Mouse (Mus musculus) neural tube, embryonic 12.5 days (tissue): ENCODE results near the gene Olfr231. TPM values are rescaled to one million over a fixed set of nuclear protein-coding genes. Genes with fewer than 3 reads are reported as not detected.

Experiments used
- ATAC-seq: fragments of 200-750 bp; cut with Nextera tagmentation; 2 replicates; pipeline ENCODE4 v1.8.0; 2017; ENCODE audit warnings: low read depth, mild to moderate bottlenecking, moderate TSS enrichment, moderate library complexity; ENCODE audit not compliant: low FRiP score
- H3K27ac ChIP-seq: fragments of 300-500 bp; sonication (generic); 2 replicates; pipeline ENCODE4 v1.5.1; 2016
- H3K27me3 ChIP-seq: fragments of 300-500 bp; sonication (generic); replicated peaks from 2 replicates; pipeline ENCODE4 v1.6.1; 2016; ENCODE audit warnings: mild to moderate bottlenecking
- H3K36me3 ChIP-seq: fragments of 300-500 bp; sonication (generic); 2 replicates; pipeline ENCODE4 v1.6.1; 2016; ENCODE audit warnings: mild to moderate bottlenecking
- H3K4me1 ChIP-seq: fragments of 300-500 bp; sonication (generic); 2 replicates; pipeline ENCODE4 v1.6.1; 2016
- H3K4me2 ChIP-seq: fragments of 300-500 bp; sonication (generic); replicated peaks from 2 replicates; pipeline ENCODE4 v1.6.1; 2016; ENCODE audit warnings: mild to moderate bottlenecking
- H3K4me3 ChIP-seq: fragments of 300-500 bp; sonication (generic); 2 replicates; pipeline ENCODE4 v1.5.1; 2016
- H3K9ac ChIP-seq: fragments of 300-500 bp; sonication (generic); 2 replicates; pipeline ENCODE4 v1.6.1; 2016; ENCODE audit warnings: mild to moderate bottlenecking
- H3K9me3 ChIP-seq: fragments of 300-500 bp; sonication (generic); 2 replicates; pipeline ENCODE4 v1.6.1; 2016; ENCODE audit warnings: mild to moderate bottlenecking
- WGBS: fragments of 180-500 bp; shearing (Covaris S2); methylation state at CpG from one replicate; pipeline ENCODE4 v1.1.7; 2016; 5-methylcytosine and 5-hydroxymethylcytosine counted together
- polyA plus RNA-seq: library from polyadenylated mRNA; unstranded; fragments of >200 nt; fragmentation: Nextera tagmentation; extraction: Ambion mirVana; gene quantifications from 2 replicates; pipeline ENCODE4 v1.2.1, GENCODE M21; 2016

The Olfr231 gene
- polyA plus RNA-seq, 1 experiment from 2014 or later = not detected

GRCm38 (mm10) chr1:174084031-174084430 lies 36.9 kb downstream of the Olfr231 start, which contains the start of gene Olfr429:
TSS of gene Olfr429 (plus strand) at chr1:174084331.
- Histone ChIP-seq H3K9ac (no peak within 1 kb of the TSS), H3K4me1 (no peaks in the 10 kb centered on the region), H3K36me3 (no peaks in the 10 kb centered on the region), H3K4me3 (no peak within 1 kb of the TSS), H3K27me3 (no peaks in the 10 kb centered on the region), H3K27ac (no peak within 1 kb of the TSS), H3K4me2 (no peak within 1 kb of the TSS), H3K9me3 (no peaks in the 10 kb centered on the region)
- WGBS = 89% methylated on average over 2 of the region's 2 CpGs
- ATAC-seq = no peak

GRCm38 (mm10) chr1:174066305-174066704 lies 54.7 kb downstream of the Olfr231 start, which contains the start of gene Olfr430:
TSS of gene Olfr430 (plus strand) at chr1:174066605.
- Histone ChIP-seq H3K9me3 (no peaks in the 10 kb centered on the region), H3K27ac (no peak within 1 kb of the TSS), H3K4me3 (no peak within 1 kb of the TSS), H3K36me3 (no peaks in the 10 kb centered on the region), H3K4me1 (no peaks in the 10 kb centered on the region), H3K27me3 (no peaks in the 10 kb centered on the region), H3K4me2 (no peak within 1 kb of the TSS), H3K9ac (no peak within 1 kb of the TSS)
- no peak for ATAC-seq
- 88% methylated on average over 3 of the region's 3 CpGs for WGBS

Other genes starting within 250 kb of the Olfr231 start
- 0.29 and 0.45 TPM in 2 replicates for gene Ifi211, start 208.1 kb downstream of the Olfr231 start, polyA plus RNA-seq
- 0.70 and 1.0 TPM in 2 replicates for gene Mndal, start 178.7 kb downstream of the Olfr231 start, polyA plus RNA-seq
- 0.36 and 0.66 TPM in 2 replicates for gene Ifi203, start 178.5 kb downstream of the Olfr231 start, polyA plus RNA-seq
- gene Ifi202b, start 138.4 kb downstream of the Olfr231 start, polyA plus RNA-seq = not detected in 2 replicates
- not detected in 2 replicates for gene Ifi205, start 89.4 kb downstream of the Olfr231 start, polyA plus RNA-seq
- gene Olfr433, start 80.5 kb downstream of the Olfr231 start, polyA plus RNA-seq = not detected in 2 replicates
- gene Olfr432, start 72.0 kb downstream of the Olfr231 start, polyA plus RNA-seq = not detected in 2 replicates
- gene Olfr430, start 54.6 kb downstream of the Olfr231 start, polyA plus RNA-seq = not detected in 2 replicates
- not detected in 2 replicates for gene Olfr429, start 36.8 kb downstream of the Olfr231 start, polyA plus RNA-seq
- gene Olfr427, start 24.3 kb downstream of the Olfr231 start, polyA plus RNA-seq = not detected in 2 replicates
- not detected in 2 replicates for gene Olfr424, start 10.4 kb upstream of the Olfr231 start, polyA plus RNA-seq
- gene Olfr420, start 34.5 kb upstream of the Olfr231 start, polyA plus RNA-seq = not detected in 2 replicates
- gene Spta1, start 51.6 kb upstream of the Olfr231 start, polyA plus RNA-seq = 0.89 and 1.1 TPM in 2 replicates
- not detected in 2 replicates for gene Olfr419, start 130.9 kb upstream of the Olfr231 start, polyA plus RNA-seq
- gene Mptx1, start 209.4 kb upstream of the Olfr231 start, polyA plus RNA-seq = not detected in 2 replicates
- gene Olfr417, start 244.0 kb upstream of the Olfr231 start, polyA plus RNA-seq = not detected in 2 replicates